Mouse (Mus musculus) CD4-positive, CD25-positive, alpha-beta regulatory T cell, adult 9 weeks (primary cell): ENCODE measurements around the gene Rslcan18. TPM values are rescaled to one million over a fixed set of nuclear protein-coding genes. Genes with fewer than 3 reads are reported as not detected.

Experiments used
- polyA plus RNA-seq: library from polyadenylated mRNA; unstranded; fragments of 100-300 nt; shearing (Covaris generic); gene quantifications from one replicate; pipeline ENCODE4 v1.2.1, GENCODE M21; 2017

The Rslcan18 gene
- polyA plus RNA-seq = 0.27 TPM

DNA sequence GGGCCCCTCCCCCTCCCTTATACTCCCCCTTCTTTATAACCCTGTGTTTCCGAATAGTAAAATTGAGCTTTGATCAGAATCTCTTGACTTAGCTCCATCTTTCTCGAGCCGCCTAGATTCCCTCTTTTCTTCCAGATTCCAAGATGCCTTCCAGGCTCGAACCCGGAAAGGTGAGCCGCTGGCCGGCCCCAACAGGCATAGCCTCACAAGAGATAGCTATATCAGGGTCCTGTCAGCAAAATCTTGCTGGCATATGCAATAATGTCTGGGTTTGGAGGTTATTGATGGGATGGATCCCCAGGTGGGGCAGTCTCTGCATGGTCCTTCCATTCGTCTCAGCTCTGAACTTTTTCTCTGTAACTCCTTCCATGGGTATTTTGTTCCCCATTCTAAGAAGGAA is at the start of gene Rslcan18:
TSS of gene Rslcan18 (minus strand) at position 101 of the 400 bp plus-strand sequence.

DNA sequence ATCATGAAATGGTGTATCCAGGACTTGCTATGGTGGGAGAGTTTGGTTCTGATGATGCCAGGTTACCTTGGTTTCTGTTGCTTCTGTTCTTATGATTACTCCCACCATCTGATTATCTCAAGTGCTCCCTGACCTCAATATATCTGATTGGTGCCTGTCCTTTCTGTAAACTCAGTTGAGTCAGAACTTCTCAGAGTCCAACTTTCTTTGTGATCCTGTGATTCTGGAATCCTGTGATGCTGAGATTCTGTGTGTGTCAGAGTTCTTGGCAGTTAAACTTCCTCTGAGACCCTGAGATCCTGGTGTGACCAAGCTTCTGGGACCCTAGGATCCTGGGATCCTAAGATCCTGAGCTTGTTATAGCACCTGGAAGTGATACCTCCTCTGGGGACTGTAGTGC is 5.3 kb upstream of the Rslcan18 start, which contains the start of gene Zfp759:
TSS of gene Zfp759 (plus strand) at position 301 of the 400 bp plus-strand sequence.

DNA sequence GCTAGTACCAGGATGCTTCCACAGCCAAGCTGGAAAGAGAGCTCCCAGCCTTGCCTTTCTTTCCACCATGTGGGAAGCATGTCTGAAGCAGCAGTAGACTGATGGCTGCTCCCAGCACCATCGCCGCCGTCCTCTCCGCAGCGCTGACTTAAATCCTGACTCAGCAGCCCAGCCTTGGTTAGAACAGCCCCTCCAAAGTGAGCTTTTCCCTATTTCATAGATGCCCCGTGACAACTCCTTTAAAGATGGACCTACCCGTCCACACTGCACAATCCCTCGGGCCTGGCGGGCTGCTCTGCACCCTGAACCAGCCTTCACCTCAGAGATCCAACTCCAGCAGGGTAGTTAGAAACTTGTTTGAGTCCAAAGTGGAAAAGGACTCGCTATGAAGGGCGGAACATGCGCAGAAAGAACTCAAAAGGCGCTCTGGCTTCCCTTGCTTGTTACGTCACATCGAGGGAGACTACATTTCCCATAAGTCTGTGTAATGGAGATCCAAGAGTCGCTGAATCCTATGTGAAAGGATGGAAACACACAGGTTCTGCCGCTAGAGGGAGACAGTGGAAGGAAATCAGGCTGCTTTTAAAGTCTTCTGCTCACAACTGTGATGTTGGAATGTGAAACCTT is 7.8 kb downstream of the Rslcan18 start, which contains the start of gene Gm28557:
TSS of gene Gm28557 (minus strand) at position 411 of the 627 bp plus-strand sequence.

DNA sequence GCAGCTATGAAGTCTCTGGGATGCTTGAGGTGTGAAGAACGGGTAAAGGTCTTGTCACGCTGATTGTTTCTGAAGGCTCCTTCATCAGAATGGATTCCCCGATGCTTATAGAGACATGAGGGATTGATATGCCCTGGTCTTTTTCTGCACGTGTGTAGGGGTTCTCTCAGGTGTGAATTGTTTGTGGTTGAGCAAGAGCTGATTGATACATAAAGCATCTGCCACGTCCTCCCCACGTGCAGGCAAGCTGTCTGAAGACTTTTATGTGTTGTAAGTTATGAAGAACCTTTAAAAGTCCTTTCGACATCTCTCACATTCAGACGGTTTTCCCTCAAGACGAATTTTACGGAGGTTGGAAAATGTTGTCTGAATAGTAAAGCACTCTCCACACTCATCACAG is 18.2 kb downstream of the Rslcan18 start, which contains the start of gene Zfp708:
TSS of gene Zfp708 (minus strand) at position 101 of the 400 bp plus-strand sequence.

DNA sequence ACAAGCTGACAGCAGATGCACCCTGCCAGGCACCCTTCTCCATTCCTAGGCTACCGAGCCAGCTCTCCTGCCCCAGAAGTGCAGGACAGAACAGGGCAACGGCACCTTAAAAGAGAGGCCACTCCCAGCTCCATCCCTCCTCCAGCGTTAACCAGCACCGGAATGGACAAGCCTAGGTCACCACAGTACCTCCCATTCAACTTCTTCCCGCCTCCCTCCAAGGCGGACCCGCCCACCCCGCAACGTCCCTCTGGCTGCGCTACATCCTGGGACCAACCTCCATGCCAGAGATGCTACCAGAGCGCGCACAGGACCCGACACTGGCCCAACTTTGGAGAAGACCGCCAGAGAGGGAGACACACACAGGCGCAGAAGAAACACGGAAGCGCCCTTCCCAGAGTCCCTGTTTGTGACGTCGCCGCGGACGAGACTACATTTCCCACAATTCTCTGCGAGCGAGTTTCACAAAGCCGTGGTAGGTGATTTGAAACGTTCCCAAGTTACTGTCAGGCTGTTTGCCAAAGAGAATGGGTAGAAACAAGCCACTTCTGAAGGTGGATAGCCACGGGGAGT is 55.2 kb downstream of the Rslcan18 start, which contains the start of gene Zfp712:
TSS of gene Zfp712 (minus strand) at position 385 of the 573 bp plus-strand sequence.

Other genes with a start within 250 kb of the Rslcan18 start
- 1.3 TPM for gene Gm10767, start 211.3 kb downstream of the Rslcan18 start, polyA plus RNA-seq
- 8.4 TPM for gene Zfp712, start 55.1 kb downstream of the Rslcan18 start, polyA plus RNA-seq
- gene Zfp708, start 18.3 kb downstream of the Rslcan18 start, polyA plus RNA-seq = 8.0 TPM
- gene Gm28557, start 7.7 kb downstream of the Rslcan18 start, polyA plus RNA-seq = 3.6 TPM
- 2.7 TPM for gene Zfp759, start 5.4 kb upstream of the Rslcan18 start, polyA plus RNA-seq
- gene Rsl1, start 56.9 kb upstream of the Rslcan18 start, polyA plus RNA-seq = 19.7 TPM
- gene Zfp455, start 78.2 kb upstream of the Rslcan18 start, polyA plus RNA-seq = 7.0 TPM
- gene Zfp458, start 162.2 kb upstream of the Rslcan18 start, polyA plus RNA-seq = 3.1 TPM
- gene Zfp457, start 190.2 kb upstream of the Rslcan18 start, polyA plus RNA-seq = 1.0 TPM
- gene Zfp595, start 216.3 kb upstream of the Rslcan18 start, polyA plus RNA-seq = 7.4 TPM
- gene Gm28044, start 244.3 kb upstream of the Rslcan18 start, polyA plus RNA-seq = 0.76 TPM
- 2.3 TPM for gene Zfp953, start 244.3 kb upstream of the Rslcan18 start, polyA plus RNA-seq